Mouse (Mus musculus): ENCODE measurements around the gene Sprr2i. TPM values are rescaled to one million over a fixed set of nuclear protein-coding genes. Genes with fewer than 3 reads are reported as not detected.

Gene Sprr2i
- polyA plus RNA-seq (2012; rRNA removed) = not detected in 2 replicates

- no peak within 1 kb of the TSS for H3K27ac ChIP-seq (ENCODE audit: insufficient read depth, low read depth, low read length)
- no peaks in the 10 kb centered on the region for H3K36me3 ChIP-seq (ENCODE audit: control insufficient read depth, insufficient read depth, low read length)
- H3K4me1 ChIP-seq (ENCODE audit: control insufficient read depth, insufficient read depth, low read length) = no peaks in the 10 kb centered on the region
- no peak for DNase-seq
- TF ChIP-seq CTCF (conservative IDR thresholded peaks at IDR 0.05; ENCODE audit: insufficient read depth, insufficient read length, low read depth, low read length) = no peak
- TF ChIP-seq POLR2A (IDR thresholded peaks at IDR 0.05; ENCODE audit: low read depth, low read length) = no peak
- H3K27me3 ChIP-seq (replicated peaks; ENCODE audit: control insufficient read depth, insufficient read depth, low read length) = no peaks in the 10 kb centered on the region
- WGBS = 92% methylated on average over 2 of the region's 2 CpGs
- H3K4me3 ChIP-seq (ENCODE audit: insufficient read depth, low read depth, low read length) = no peak within 1 kb of the TSS
Observed at GRCm38 (mm10) chr3:92407691-92408090, at the start of gene Sprr2i. Gene Sprr2i (plus strand): TSS chr3:92407991.

DNA sequence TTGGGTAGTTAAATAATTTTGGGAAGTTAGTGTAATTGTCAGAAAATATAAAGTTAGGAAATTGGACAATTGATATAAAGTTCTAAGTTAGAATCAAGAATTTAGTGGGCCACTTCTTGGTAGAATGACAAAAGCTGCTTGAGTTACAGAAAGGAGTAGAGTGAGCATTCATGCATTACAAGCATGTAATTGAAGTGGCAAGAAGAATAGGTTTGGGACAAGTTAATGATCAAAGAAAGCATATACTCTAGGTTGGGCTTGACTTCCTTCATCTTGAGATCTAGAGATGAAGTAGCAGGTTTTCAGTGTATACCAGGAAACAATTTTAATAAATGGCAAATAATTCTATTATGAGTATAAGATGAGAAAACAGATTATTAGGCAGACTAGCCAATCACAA is 46.2 kb upstream of the Sprr2i start:
- H3K36me3 ChIP-seq (ENCODE audit: control insufficient read depth, insufficient read depth, low read length) = no peaks in the 10 kb centered on the region
- DNase-seq = no peak
- no peak overlapping the region for H3K27ac ChIP-seq (ENCODE audit: insufficient read depth, low read depth, low read length)
- no peaks in the 10 kb centered on the region for H3K4me1 ChIP-seq (ENCODE audit: control insufficient read depth, insufficient read depth, low read length)
- TF ChIP-seq POLR2A (IDR thresholded peaks at IDR 0.05; ENCODE audit: low read depth, low read length) = no peak
- no peak for TF ChIP-seq CTCF (conservative IDR thresholded peaks at IDR 0.05; ENCODE audit: insufficient read depth, insufficient read length, low read depth, low read length)
- H3K4me3 ChIP-seq (ENCODE audit: insufficient read depth, low read depth, low read length) = no peak overlapping the region
- no peaks in the 10 kb centered on the region for H3K27me3 ChIP-seq (replicated peaks; ENCODE audit: control insufficient read depth, insufficient read depth, low read length)

DNA sequence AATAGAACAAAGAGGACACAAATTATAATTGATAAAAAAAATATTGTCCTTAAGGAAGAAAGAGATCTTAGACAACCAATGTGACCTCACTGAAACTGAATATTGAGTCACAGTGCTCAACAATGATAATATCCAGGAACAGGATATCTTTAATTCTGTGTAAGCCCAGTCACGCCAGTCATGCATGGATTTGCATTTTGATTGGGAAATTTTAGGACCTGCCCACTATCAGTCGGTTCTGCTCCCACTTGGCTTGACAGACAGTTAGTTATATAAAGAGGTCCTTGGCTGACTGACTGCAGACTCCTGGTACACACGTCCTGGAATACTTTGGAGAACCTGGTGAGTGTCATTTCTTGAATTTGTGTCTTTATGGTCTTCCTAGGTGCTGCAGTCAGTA is 42.9 kb upstream of the Sprr2i start, which contains the start of gene Sprr2f:
Sprr2f (plus strand) TSS at position 301 of the 400 bp plus-strand sequence.
- Histone ChIP-seq H3K36me3 (ENCODE audit: control insufficient read depth, insufficient read depth, low read length) (no peaks in the 10 kb centered on the region), H3K27me3 (replicated peaks; ENCODE audit: control insufficient read depth, insufficient read depth, low read length) (no peaks in the 10 kb centered on the region), H3K4me3 (ENCODE audit: insufficient read depth, low read depth, low read length) (no peak within 1 kb of the TSS), H3K4me1 (ENCODE audit: control insufficient read depth, insufficient read depth, low read length) (no peaks in the 10 kb centered on the region), H3K27ac (ENCODE audit: insufficient read depth, low read depth, low read length) (no peak within 1 kb of the TSS)
- 53% methylated on average over 3 of the region's 3 CpGs for WGBS
- TF ChIP-seq POLR2A (IDR thresholded peaks at IDR 0.05; ENCODE audit: low read depth, low read length) (no peak), CTCF (conservative IDR thresholded peaks at IDR 0.05; ENCODE audit: insufficient read depth, insufficient read length, low read depth, low read length) (no peak)
- DNase-seq = no peak

DNA sequence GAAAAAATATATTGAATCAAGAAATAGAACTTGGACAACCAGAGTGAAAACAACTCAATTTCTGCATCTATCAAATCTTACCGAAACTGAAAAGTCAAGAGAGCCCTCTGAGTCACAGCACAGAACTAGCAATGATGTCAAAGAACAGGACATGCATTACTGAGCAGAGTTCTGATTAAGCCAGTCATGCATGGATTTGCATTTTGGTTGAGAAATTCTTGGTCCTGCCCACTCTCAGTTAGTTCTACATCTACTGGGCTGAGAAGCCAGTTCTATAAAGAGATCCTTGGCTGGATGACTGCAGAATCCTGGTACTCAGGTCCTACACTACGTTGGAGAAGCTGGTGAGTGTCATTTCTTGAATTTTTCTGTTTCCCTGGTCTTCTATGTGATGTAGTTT is 34.2 kb upstream of the Sprr2i start:
- TF ChIP-seq CTCF (conservative IDR thresholded peaks at IDR 0.05; ENCODE audit: insufficient read depth, insufficient read length, low read depth, low read length) = no peak
- no peak for TF ChIP-seq POLR2A (IDR thresholded peaks at IDR 0.05; ENCODE audit: low read depth, low read length)
- Histone ChIP-seq H3K4me3 (ENCODE audit: insufficient read depth, low read depth, low read length) (no peak overlapping the region), H3K27ac (ENCODE audit: insufficient read depth, low read depth, low read length) (no peak overlapping the region), H3K27me3 (replicated peaks; ENCODE audit: control insufficient read depth, insufficient read depth, low read length) (no peaks in the 10 kb centered on the region), H3K36me3 (ENCODE audit: control insufficient read depth, insufficient read depth, low read length) (no peaks in the 10 kb centered on the region), H3K4me1 (ENCODE audit: control insufficient read depth, insufficient read depth, low read length) (no peaks in the 10 kb centered on the region)
- WGBS = 54% methylated on average over 2 of the region's 2 CpGs
- no peak for DNase-seq

DNA sequence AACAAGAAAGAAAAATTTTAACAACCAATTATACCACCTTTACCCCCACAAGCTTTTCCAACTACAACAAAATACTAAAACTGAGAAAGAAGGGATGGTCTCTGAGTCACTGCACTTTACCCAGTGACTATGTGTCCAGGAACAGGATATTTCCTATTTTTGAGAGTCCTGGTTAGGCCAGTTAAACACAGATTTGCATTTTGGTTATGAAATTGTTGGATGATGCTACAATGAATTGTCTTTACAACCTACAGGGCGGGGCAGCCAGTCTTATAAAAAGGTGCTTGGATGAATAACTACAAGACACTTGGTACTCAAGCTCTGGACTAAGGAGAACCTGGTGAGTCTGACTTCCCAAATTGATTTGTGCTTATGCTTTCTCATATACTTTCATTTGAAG is 22.4 kb upstream of the Sprr2i start, which contains the start of gene Sprr2h:
Sprr2h (plus strand) TSS at position 301 of the 400 bp plus-strand sequence.
- WGBS = 92% methylated on average over 1 of the region's 1 CpGs
- DNase-seq = no peak
- no peaks in the 10 kb centered on the region for H3K36me3 ChIP-seq (ENCODE audit: control insufficient read depth, insufficient read depth, low read length)
- H3K27me3 ChIP-seq (replicated peaks; ENCODE audit: control insufficient read depth, insufficient read depth, low read length) = no peaks in the 10 kb centered on the region
- H3K4me3 ChIP-seq (ENCODE audit: insufficient read depth, low read depth, low read length) = no peak within 1 kb of the TSS
- H3K4me1 ChIP-seq (ENCODE audit: control insufficient read depth, insufficient read depth, low read length) = no peaks in the 10 kb centered on the region
- no peak for TF ChIP-seq CTCF (conservative IDR thresholded peaks at IDR 0.05; ENCODE audit: insufficient read depth, insufficient read length, low read depth, low read length)
- TF ChIP-seq POLR2A (IDR thresholded peaks at IDR 0.05; ENCODE audit: low read depth, low read length) = no peak
- no peak within 1 kb of the TSS for H3K27ac ChIP-seq (ENCODE audit: insufficient read depth, low read depth, low read length)

DNA sequence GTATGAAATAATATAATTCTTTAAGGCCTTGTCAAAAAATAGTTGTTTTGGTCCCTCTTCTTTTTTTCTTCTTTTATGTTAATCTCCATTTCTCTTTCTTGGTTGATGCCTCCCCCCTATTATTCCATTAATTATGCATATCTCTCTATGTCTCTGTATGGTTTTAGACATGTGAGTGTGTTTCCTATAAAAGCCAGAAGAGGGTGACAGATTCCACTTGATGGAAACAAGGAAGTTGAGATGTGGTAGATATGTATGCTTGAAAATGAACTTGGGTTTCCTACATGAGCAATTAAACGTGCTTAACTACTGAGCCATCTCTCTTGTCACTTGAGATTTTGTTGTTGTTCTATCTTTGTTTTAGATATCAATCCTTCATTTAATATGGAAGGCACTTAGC is 13.5 kb upstream of the Sprr2i start:
- 36% methylated on average over 1 of the region's 1 CpGs for WGBS
- DNase-seq = no peak

DNA sequence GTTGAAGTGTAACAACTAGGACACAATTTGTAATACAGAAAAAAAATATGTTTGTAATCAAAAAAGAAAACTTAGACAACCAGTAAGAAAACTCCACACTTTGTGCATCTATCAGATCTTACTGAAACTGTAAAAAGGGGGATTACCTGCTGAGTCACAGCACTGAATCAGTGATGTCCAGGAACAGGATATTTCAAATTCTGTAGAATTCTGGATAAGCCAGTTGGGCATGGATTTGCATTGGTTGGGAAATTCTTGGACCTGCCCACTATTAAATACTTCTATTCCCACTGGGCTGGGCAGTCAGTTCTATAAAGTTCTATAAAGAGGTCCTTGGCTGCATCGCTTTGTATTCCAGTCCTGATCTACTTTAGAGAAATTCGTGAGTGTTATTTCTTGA is 10.0 kb downstream of the Sprr2i start, which contains the start of gene Sprr2j-ps:
Sprr2j-ps (plus strand) TSS at position 301 of the 400 bp plus-strand sequence.
- Histone ChIP-seq H3K4me1 (ENCODE audit: control insufficient read depth, insufficient read depth, low read length) (no peaks in the 10 kb centered on the region), H3K4me3 (ENCODE audit: insufficient read depth, low read depth, low read length) (no peak within 1 kb of the TSS), H3K36me3 (ENCODE audit: control insufficient read depth, insufficient read depth, low read length) (no peaks in the 10 kb centered on the region), H3K27me3 (replicated peaks; ENCODE audit: control insufficient read depth, insufficient read depth, low read length) (no peaks in the 10 kb centered on the region), H3K27ac (ENCODE audit: insufficient read depth, low read depth, low read length) (no peak within 1 kb of the TSS)
- 91% methylated on average over 2 of the region's 2 CpGs for WGBS
- TF ChIP-seq CTCF (conservative IDR thresholded peaks at IDR 0.05; ENCODE audit: insufficient read depth, insufficient read length, low read depth, low read length) (no peak), POLR2A (IDR thresholded peaks at IDR 0.05; ENCODE audit: low read depth, low read length) (no peak)
- no peak for DNase-seq

More for the DNA sequence above, 13.5 kb upstream of the Sprr2i start:
- Histone ChIP-seq H3K27ac (ENCODE audit: insufficient read depth, low read depth, low read length) (no peak overlapping the region), H3K36me3 (ENCODE audit: control insufficient read depth, insufficient read depth, low read length) (no peaks in the 10 kb centered on the region), H3K4me1 (ENCODE audit: control insufficient read depth, insufficient read depth, low read length) (no peaks in the 10 kb centered on the region), H3K4me3 (ENCODE audit: insufficient read depth, low read depth, low read length) (no peak overlapping the region), H3K27me3 (replicated peaks; ENCODE audit: control insufficient read depth, insufficient read depth, low read length) (no peaks in the 10 kb centered on the region)
- TF ChIP-seq CTCF (conservative IDR thresholded peaks at IDR 0.05; ENCODE audit: insufficient read depth, insufficient read length, low read depth, low read length) (no peak), POLR2A (IDR thresholded peaks at IDR 0.05; ENCODE audit: low read depth, low read length) (no peak)
